Mouse (Mus musculus): ENCODE measurements around the gene Gm28043.

GRCm38 (mm10) chr17:29623488-29623887, 8.8 kb downstream of the Gm28043 start:
- no peak for TF ChIP-seq CTCF (IDR thresholded peaks at IDR 0.05; ENCODE audit: extremely low read depth, insufficient read depth, low read length)
- no peak for TF ChIP-seq POLR2A (IDR thresholded peaks at IDR 0.05; ENCODE audit: extremely low read depth, insufficient read depth, low read length)

Data from cortical plate, adult 2 months (tissue).